Mouse (Mus musculus) lung, embryonic 15.5 days (tissue): Measurements from ENCODE around the gene Ipcef1. TPM values are rescaled to one million over a fixed set of nuclear protein-coding genes. Genes with fewer than 3 reads are reported as not detected.

Experiments used
- ATAC-seq: fragments of 200-750 bp; cut with Nextera tagmentation; 2 replicates; pipeline ENCODE4 v1.8.0; 2017; ENCODE audit warnings: moderate number of reproducible peaks, borderline replicate concordance; ENCODE audit not compliant: low FRiP score, low TSS enrichment; ENCODE audit errors: extremely low read depth
- H3K27ac ChIP-seq: fragments of 300-500 bp; sonication (generic); 2 replicates; pipeline ENCODE4 v1.5.1; 2015; ENCODE audit warnings: moderate library complexity, mild to moderate bottlenecking, inconsistent platforms
- H3K27me3 ChIP-seq: fragments of 300-500 bp; sonication (generic); 2 replicates; pipeline ENCODE4 v1.6.1; 2015; ENCODE audit warnings: inconsistent platforms
- H3K36me3 ChIP-seq: fragments of 300-500 bp; sonication (generic); 2 replicates; pipeline ENCODE4 v1.6.1; 2015; ENCODE audit warnings: inconsistent platforms
- H3K4me1 ChIP-seq: fragments of 300-500 bp; sonication (generic); 2 replicates; pipeline ENCODE4 v1.6.1; 2015; ENCODE audit warnings: inconsistent platforms
- H3K4me2 ChIP-seq: fragments of 300-500 bp; sonication (generic); 2 replicates; pipeline ENCODE4 v1.6.1; 2015; ENCODE audit warnings: inconsistent platforms, mild to moderate bottlenecking, moderate library complexity
- H3K4me3 ChIP-seq: fragments of 300-500 bp; sonication (generic); 2 replicates; pipeline ENCODE4 v1.5.1; 2015; ENCODE audit warnings: mild to moderate bottlenecking, inconsistent platforms
- H3K9ac ChIP-seq: fragments of 300-500 bp; sonication (generic); 2 replicates; pipeline ENCODE4 v1.6.1; 2015; ENCODE audit warnings: inconsistent platforms
- H3K9me3 ChIP-seq: fragments of 300-500 bp; sonication (generic); 2 replicates; pipeline ENCODE4 v1.6.1; 2016; ENCODE audit warnings: inconsistent platforms
- WGBS: fragments of 180-500 bp; shearing (Covaris S2); methylation state at CpG from one replicate; pipeline ENCODE4 v1.1.7; 2015; 5-methylcytosine and 5-hydroxymethylcytosine counted together
- polyA plus RNA-seq: library from polyadenylated mRNA; unstranded; fragments of >200 nt; fragmentation: Nextera tagmentation; extraction: Ambion mirVana; gene quantifications from 2 replicates; pipeline ENCODE4 v1.2.1, GENCODE M21; 2015

Ipcef1 gene
- polyA plus RNA-seq, 1 experiment from 2014 or later: 0.30 TPM

DNA sequence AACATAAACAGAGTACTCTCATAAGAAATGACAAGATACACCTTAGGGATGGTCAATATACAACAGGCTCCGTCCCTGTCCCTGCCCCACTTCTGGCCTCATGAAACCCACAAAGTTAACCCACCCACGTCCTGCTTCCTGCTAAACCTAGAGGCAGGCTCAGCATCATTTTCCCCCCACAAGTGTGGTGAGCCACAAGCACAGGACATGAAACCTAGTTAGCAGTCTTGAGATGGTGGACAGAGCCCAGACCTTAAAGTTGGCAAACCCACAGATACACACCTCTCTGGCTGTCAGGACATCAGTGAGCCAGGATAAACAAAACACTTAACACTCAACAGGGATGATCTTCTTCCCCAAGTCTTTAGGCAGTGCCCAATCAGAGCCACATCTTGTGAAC is 95.9 kb downstream of the Ipcef1 start:
- WGBS: 63% methylated on average over 2 of the region's 2 CpGs
- Histone ChIP-seq H3K9me3 (no peaks in the 10 kb centered on the region), H3K9ac (no peak overlapping the region), H3K4me1 (no peaks in the 10 kb centered on the region), H3K27ac (no peak overlapping the region), H3K4me2 (no peak overlapping the region), H3K4me3 (no peak overlapping the region), H3K36me3 (no peaks in the 10 kb centered on the region), H3K27me3 (no peaks in the 10 kb centered on the region)
- ATAC-seq: no peak

DNA sequence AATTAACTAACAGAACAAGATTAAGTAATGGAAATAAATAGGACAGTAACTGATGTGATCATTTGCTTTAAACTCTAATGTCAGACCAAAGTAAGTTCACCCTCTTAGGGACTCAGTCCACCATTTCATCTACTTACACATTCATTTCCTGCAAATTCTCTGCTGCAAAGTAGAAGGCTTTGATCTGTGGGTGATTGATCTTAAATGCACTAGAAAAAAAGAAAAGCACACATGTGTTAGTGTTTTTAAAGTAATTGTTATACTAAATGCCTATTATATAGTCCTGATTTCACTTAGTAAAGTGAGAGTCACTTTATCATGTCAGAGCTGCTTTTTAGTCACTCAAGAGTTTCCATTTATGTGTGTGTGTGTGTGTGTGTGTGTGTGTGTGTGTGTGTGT is 97.7 kb downstream of the Ipcef1 start:
- no peak for ATAC-seq
- no peaks in the 10 kb centered on the region for H3K9me3 ChIP-seq
- H3K9ac ChIP-seq: no peak overlapping the region
- no peaks in the 10 kb centered on the region for H3K36me3 ChIP-seq
- H3K4me1 ChIP-seq: no peaks in the 10 kb centered on the region
- no peak overlapping the region for H3K4me2 ChIP-seq
- H3K27ac ChIP-seq: no peak overlapping the region
- no peaks in the 10 kb centered on the region for H3K27me3 ChIP-seq
- H3K4me3 ChIP-seq: no peak overlapping the region

DNA sequence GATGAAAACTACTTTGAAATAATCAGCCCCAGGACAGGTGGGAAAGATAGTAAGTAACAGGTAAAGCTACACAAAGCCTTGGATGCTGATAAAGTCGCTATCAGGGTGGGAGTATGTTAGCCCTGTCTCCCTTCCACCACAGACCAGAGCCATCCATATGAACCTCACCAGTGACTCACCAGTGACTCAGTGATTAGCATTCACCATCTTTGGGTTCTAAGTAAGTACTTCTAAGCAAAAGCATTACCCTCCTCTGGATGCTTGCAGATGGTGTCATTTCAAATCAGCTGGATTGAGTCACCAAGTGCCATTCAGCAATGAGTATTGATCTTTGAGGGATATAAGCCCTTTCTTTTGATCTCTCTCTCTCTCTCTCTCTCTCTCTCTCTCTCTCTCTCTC is 99.2 kb downstream of the Ipcef1 start:
- Histone ChIP-seq H3K9me3 (no peaks in the 10 kb centered on the region), H3K4me2 (no peak overlapping the region), H3K9ac (no peak overlapping the region), H3K4me3 (no peak overlapping the region), H3K27me3 (no peaks in the 10 kb centered on the region), H3K27ac (no peak overlapping the region), H3K4me1 (no peaks in the 10 kb centered on the region), H3K36me3 (no peaks in the 10 kb centered on the region)
- ATAC-seq: no peak
- WGBS: 70% methylated on average over 1 of the region's 1 CpGs

DNA sequence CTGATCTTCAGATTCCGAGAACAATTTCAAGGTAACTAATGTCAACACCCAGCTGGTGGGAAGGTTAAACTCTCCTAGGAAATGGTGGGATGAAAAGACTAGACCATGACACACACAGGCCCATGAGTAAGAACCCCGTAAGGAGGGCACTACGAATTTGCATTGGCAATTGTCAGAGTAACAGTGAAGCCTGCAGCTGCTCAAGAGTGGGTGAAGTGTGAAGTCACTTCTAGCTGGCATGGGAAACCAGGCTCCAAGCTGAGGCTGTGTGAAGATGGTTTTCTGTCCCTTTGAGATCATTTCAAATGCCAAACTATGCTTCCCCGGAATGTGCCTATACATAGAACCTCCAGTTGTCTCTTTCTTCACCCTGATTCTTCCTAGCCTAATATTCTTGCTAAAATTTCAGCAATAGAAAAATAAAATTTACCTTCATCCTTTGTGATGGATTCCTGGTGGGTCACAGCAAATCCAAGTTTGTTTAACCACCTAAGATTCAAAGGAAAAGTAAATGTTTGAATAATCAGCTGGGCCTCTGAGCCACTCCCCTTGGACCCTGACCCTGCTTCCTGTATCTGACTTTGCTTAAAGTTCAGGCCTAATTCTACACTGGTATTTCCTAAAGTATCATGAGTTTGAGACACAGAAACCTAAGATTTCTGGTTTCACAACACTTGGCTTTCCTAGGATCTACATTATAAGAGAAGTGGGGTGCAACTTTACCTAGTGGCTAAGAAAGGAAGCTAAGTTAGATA is 115.4 kb downstream of the Ipcef1 start:
- H3K9me3 ChIP-seq: no peaks in the 10 kb centered on the region
- ATAC-seq: no peak

DNA sequence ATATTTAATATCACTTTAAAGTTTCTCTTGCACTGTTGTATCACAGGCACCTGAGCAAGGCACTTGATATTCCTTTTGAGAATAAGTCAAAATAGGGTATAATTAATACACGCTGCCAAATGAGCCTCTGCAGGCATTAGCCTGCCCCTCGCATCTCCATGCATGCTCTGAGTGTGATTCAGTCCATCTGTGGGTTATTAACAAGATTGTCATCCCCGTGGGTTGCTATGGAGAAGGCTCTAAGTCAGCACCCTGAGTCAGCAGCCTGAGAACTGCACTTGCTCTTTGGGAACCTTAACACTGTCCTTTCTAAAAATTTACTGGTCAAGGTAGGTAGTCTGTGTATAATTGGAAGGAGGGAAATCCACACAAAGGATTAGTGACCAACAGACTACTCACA is 117.5 kb downstream of the Ipcef1 start:
- WGBS: 71% methylated on average over 3 of the region's 3 CpGs
- H3K27me3 ChIP-seq: no peaks in the 10 kb centered on the region
- no peak for ATAC-seq
- H3K4me1 ChIP-seq: no peaks in the 10 kb centered on the region
- no peaks in the 10 kb centered on the region for H3K9me3 ChIP-seq
- H3K9ac ChIP-seq: no peak overlapping the region
- H3K4me2 ChIP-seq: no peak overlapping the region
- H3K4me3 ChIP-seq: no peak overlapping the region
- no peak overlapping the region for H3K27ac ChIP-seq
- H3K36me3 ChIP-seq: no peaks in the 10 kb centered on the region

More for the DNA sequence above, 115.4 kb downstream of the Ipcef1 start:
- H3K4me2 ChIP-seq: no peak overlapping the region
- H3K27ac ChIP-seq: no peak overlapping the region
- H3K4me1 ChIP-seq: no peaks in the 10 kb centered on the region
- no peak overlapping the region for H3K9ac ChIP-seq
- no peak overlapping the region for H3K4me3 ChIP-seq
- H3K27me3 ChIP-seq: no peaks in the 10 kb centered on the region
- 83% methylated on average over 4 of the region's 4 CpGs for WGBS
- no peaks in the 10 kb centered on the region for H3K36me3 ChIP-seq

DNA sequence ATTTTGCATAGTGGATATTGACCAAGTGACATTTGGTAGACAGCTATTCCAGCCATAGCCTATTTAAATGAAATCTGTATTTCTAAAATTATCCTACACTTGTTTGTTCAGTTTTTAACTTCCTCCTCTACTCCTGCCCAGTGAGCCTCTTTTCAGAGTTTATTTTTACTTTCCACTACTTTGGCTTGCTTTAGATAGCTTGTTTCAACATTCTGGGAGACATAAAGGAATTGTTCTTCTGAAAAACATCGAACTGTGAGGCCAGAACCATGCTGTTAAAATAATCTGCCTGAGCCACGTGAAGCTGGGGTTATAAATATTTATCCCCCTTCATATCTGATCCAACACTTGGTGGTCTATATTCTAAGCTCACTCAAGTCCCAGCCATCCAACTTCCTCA is 121.4 kb downstream of the Ipcef1 start:
- H3K36me3 ChIP-seq: no peaks in the 10 kb centered on the region

DNA sequence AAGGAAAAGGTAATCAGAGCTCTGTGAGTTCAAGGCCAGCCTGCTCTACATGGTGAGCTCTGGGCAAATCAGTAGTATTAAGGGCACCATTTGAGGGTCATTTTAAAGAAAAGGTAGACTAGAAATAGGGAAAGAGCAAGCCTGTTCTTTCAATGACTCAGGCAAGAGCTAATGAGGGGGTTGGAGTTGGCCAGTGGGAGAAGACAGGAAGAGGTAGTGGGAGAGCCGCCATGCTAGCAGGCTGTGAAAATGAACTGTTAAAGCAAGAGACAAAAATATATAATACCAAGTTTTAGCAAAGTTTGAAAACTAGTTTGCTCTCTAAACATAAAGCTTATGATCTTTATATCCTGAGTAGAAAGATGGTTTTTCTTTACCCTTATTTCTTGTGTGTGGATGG is 121.9 kb downstream of the Ipcef1 start:
- no peak overlapping the region for H3K9ac ChIP-seq
- no peak overlapping the region for H3K4me2 ChIP-seq
- no peak for ATAC-seq
- no peak overlapping the region for H3K4me3 ChIP-seq
- H3K27me3 ChIP-seq: no peaks in the 10 kb centered on the region
- H3K27ac ChIP-seq: no peak overlapping the region
- no peaks in the 10 kb centered on the region for H3K4me1 ChIP-seq
- WGBS: 79% methylated on average over 1 of the region's 1 CpGs
- H3K36me3 ChIP-seq: no peaks in the 10 kb centered on the region
- no peaks in the 10 kb centered on the region for H3K9me3 ChIP-seq

More for the DNA sequence above, 121.4 kb downstream of the Ipcef1 start:
- Histone ChIP-seq H3K4me1 (no peaks in the 10 kb centered on the region), H3K9ac (no peak overlapping the region), H3K27me3 (no peaks in the 10 kb centered on the region), H3K4me3 (no peak overlapping the region), H3K9me3 (no peaks in the 10 kb centered on the region), H3K27ac (no peak overlapping the region), H3K4me2 (no peak overlapping the region)
- WGBS: 30% methylated on average over 2 of the region's 2 CpGs
- no peak for ATAC-seq

DNA sequence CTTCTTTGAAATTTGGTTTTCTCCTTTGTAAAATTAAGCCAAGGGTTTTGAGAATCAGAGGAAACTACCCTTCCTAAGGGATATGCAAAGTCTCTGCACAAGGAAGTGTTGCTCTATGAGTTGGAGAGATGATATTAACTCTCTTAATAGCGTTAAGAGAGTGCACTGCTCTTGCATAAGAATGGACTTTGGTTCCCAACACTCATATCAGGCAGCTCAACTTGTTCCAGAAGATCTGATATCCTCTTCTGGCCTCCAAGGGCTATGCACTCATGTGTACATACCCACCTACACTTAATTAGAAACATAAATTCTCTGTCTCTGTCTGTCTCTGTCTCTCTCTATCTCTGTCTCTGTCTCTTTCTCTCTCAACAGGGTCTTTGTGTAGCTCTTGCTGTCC is 123.4 kb downstream of the Ipcef1 start:
- Histone ChIP-seq H3K4me3 (no peak overlapping the region), H3K4me2 (no peak overlapping the region), H3K27ac (no peak overlapping the region), H3K9ac (no peak overlapping the region), H3K36me3 (no peaks in the 10 kb centered on the region), H3K27me3 (no peaks in the 10 kb centered on the region), H3K4me1 (no peaks in the 10 kb centered on the region), H3K9me3 (no peaks in the 10 kb centered on the region)
- no peak for ATAC-seq
- WGBS: 69% methylated on average over 1 of the region's 1 CpGs

DNA sequence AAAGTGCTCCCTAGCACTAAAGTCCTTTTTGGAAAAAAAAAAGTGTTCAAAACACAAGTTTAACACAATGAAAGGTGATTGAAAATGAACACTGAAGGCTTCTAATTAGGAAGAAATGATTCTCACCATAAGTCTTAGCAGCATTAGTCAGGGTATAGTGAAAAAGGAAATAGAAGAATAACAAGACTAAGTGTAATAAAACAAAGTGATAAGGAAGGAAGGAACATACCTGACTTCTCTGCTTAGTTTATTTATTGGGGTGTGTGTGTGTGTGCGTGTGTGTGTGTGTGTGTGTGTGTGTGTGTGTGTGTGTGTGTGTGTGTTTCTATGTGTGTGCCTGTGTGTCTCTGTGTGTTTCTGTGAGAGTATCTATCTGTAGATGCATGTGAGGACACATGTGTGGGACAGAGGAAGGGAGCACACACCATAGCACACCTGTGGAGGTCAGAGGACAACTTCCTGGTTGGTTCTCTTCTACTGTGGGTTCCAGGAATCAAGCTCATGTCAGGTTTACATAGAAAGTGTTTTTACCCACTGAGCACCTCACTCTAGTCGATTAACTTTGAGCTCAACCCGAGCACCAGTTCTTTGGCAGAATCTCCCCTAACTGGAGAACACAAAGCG is 124.6 kb downstream of the Ipcef1 start:
- H3K36me3 ChIP-seq: no peaks in the 10 kb centered on the region
- no peak overlapping the region for H3K4me3 ChIP-seq
- H3K27ac ChIP-seq: no peak overlapping the region
- no peak overlapping the region for H3K4me2 ChIP-seq
- H3K4me1 ChIP-seq: no peaks in the 10 kb centered on the region
- H3K9ac ChIP-seq: no peak overlapping the region
- 86% methylated on average over 4 of the region's 4 CpGs for WGBS
- H3K9me3 ChIP-seq: no peaks in the 10 kb centered on the region
- H3K27me3 ChIP-seq: no peaks in the 10 kb centered on the region
- ATAC-seq: no peak

DNA sequence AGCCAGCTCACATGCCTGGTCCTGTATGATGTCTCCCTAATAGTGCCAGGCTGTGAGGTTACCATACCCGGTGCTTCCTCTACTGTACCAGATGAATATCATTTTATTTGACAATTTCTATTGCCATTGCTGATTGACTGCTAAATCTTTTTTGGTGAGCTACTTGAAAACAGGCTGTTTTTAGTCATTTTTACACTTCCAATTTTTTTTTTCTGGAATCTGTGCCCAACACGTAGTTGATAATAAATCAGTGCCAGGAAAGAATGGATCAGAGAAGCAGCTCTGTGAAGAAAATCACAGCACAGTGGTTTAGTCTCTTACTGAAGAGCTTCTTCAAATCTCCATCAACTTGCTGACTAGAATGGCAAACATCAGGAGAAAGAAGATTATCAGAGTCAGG is 125.6 kb downstream of the Ipcef1 start:
- no peak for ATAC-seq
- Histone ChIP-seq H3K27ac (no peak overlapping the region), H3K4me2 (no peak overlapping the region), H3K9me3 (no peaks in the 10 kb centered on the region), H3K27me3 (no peaks in the 10 kb centered on the region), H3K36me3 (no peaks in the 10 kb centered on the region), H3K4me1 (no peaks in the 10 kb centered on the region), H3K9ac (no peak overlapping the region), H3K4me3 (no peak overlapping the region)
- WGBS: 71% methylated on average over 2 of the region's 2 CpGs

DNA sequence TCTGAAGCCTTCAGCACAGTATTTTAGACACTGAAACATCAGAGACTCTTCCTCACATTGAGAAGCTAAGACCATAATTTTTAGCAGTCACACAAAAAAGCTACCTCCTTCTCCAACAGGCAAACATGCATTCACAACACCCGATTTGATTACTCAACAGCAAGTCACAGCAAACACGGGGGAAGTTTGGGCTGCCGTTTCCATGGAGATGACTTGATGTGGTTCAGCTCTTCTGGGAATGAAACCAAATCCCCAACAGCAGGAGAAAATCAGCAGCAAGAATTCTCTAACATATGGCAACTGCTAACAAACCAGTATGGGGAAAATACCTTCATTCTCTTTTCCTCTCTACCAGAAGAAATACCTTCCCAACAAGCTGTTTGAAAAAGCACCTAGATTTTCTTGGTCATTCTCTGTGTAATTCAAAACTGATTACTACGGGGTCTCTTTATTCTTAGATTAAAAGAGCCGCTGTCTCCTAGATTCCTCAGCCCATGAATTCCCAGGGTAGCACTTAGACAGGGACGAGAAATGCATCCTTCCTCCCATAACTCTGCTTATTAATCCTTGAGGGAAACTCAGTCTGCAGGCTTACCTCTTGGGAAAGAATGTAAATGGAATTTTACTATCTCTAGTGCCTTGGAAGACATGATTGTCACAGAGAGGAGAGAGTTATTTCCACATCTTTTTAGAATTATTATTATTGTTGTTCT is 135.6 kb downstream of the Ipcef1 start:
- ATAC-seq: peak; percentile 81
- H3K36me3 ChIP-seq: no peaks in the 10 kb centered on the region
- H3K4me3 ChIP-seq: no peak overlapping the region
- H3K4me1 ChIP-seq: peaks cover 7% of the 10 kb centered on the region; the same call in 1 of the 2 replicates
- H3K4me2 ChIP-seq: no peak overlapping the region
- WGBS: 24% methylated on average over 6 of the region's 6 CpGs
- no peak overlapping the region for H3K27ac ChIP-seq
- no peaks in the 10 kb centered on the region for H3K9me3 ChIP-seq
- no peaks in the 10 kb centered on the region for H3K27me3 ChIP-seq
- H3K9ac ChIP-seq: no peak overlapping the region

DNA sequence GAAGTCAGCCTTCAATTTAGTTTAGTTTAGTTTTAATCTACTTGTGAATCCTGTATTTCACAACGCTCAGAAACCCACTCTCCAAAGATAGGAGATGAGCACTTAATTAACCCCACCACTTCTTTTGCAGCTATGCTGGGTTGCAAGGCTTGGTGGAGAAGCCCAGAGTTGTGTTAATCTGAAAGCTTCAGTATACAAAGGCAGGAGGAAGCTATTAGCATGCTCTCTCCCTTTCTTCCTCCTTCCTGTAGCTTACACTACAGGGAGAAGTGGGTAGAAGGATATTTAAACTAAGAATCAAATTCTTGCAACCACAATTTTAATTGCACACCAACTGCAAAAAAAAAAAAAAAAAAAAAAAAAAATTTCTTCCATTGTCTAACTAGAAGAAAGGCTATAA is 136.3 kb downstream of the Ipcef1 start:
- ATAC-seq: no peak
- Histone ChIP-seq H3K9ac (no peak overlapping the region), H3K27ac (no peak overlapping the region), H3K4me1 (peaks cover 7% of the 10 kb centered on the region; the same call in 1 of the 2 replicates), H3K36me3 (no peaks in the 10 kb centered on the region), H3K9me3 (no peaks in the 10 kb centered on the region), H3K27me3 (no peaks in the 10 kb centered on the region), H3K4me3 (no peak overlapping the region), H3K4me2 (no peak overlapping the region)
- 46% methylated on average over 1 of the region's 1 CpGs for WGBS
